Mouse (Mus musculus) liver, embryonic 14.5 days (tissue): ENCODE results near the gene Dcun1d4. TPM values are rescaled to one million over a fixed set of nuclear protein-coding genes. Genes with fewer than 3 reads are reported as not detected.
"Not testable (repeated sequence)": the region's sequence is repeated elsewhere in the genome, so short reads cannot be mapped to it uniquely, and the experiment has no call there.

Experiments
- ATAC-seq: fragments of 200-750 bp; cut with Nextera tagmentation; 2 replicates; pipeline ENCODE4 v1.8.0; 2017; ENCODE audit warnings: moderate number of reproducible peaks, mild to moderate bottlenecking, moderate library complexity; ENCODE audit not compliant: insufficient read depth
- DNase-seq, 3 experiments: peaks; one replicate each; pipeline ENCODE4 v3.0.0-alpha.2; 2012 to 2013; ENCODE audit warnings: low read depth in 3 of 3, low spot score in 3 of 3
- H3K27ac ChIP-seq: fragments of 300-500 bp; sonication (generic); 2 replicates; pipeline ENCODE4 v1.5.1; 2014; ENCODE audit warnings: moderate library complexity, mild to moderate bottlenecking, control low read depth, inconsistent platforms
- H3K27me3 ChIP-seq: fragments of 300-500 bp; sonication (generic); 2 replicates; pipeline ENCODE4 v1.6.1; 2014; ENCODE audit warnings: mild to moderate bottlenecking, low read length, moderate library complexity; ENCODE audit not compliant: control insufficient read depth, insufficient read depth
- H3K36me3 ChIP-seq: fragments of 300-500 bp; sonication (generic); replicated peaks from 2 replicates; pipeline ENCODE4 v1.6.1; 2014; ENCODE audit warnings: low read depth; ENCODE audit not compliant: control insufficient read depth, insufficient read depth
- H3K4me1 ChIP-seq, 2 experiments: fragments of 200-500 bp in 1 of 2; fragments of 300-500 bp in 1 of 2; sonication (generic) in 1 of 2; replicated peaks; 2 replicates each; pipeline ENCODE4 v1.6.1; 2012 to 2014; ENCODE audit warnings: antibody characterized with exemption in 1 of 2, inconsistent platforms in 1 of 2, low read length in 1 of 2; ENCODE audit not compliant: control insufficient read depth in 2 of 2, insufficient read depth in 2 of 2
- H3K4me2 ChIP-seq: fragments of 300-500 bp; sonication (generic); 2 replicates; pipeline ENCODE4 v1.6.1; 2014; ENCODE audit warnings: low read depth, mild to moderate bottlenecking, control low read depth, moderate library complexity
- H3K4me3 ChIP-seq, 2 experiments: fragments of 200-500 bp in 1 of 2; fragments of 300-500 bp in 1 of 2; sonication (generic) in 1 of 2; 2 replicates each; pipeline ENCODE4 v1.5.1; 2012 to 2014; ENCODE audit warnings: low read depth in 2 of 2, low read length in 2 of 2, mild to moderate bottlenecking in 2 of 2, control low read depth in 1 of 2, inconsistent platforms in 1 of 2, moderate library complexity in 1 of 2; ENCODE audit not compliant: insufficient read depth in 1 of 2
- H3K9ac ChIP-seq: fragments of 300-500 bp; sonication (generic); replicated peaks from 2 replicates; pipeline ENCODE4 v1.6.1; 2014; ENCODE audit warnings: mild to moderate bottlenecking, control low read depth, moderate library complexity
- H3K9me3 ChIP-seq: fragments of 300-500 bp; sonication (generic); 2 replicates; pipeline ENCODE4 v1.6.1; 2016; ENCODE audit warnings: low read length, mixed read lengths; ENCODE audit not compliant: control insufficient read depth
- CTCF ChIP-seq: IDR thresholded peaks from 2 replicates; pipeline ENCODE4 v1.5.1; 2016; ENCODE audit warnings: antibody characterized with exemption, low read depth, control low read depth
- EP300 ChIP-seq: IDR thresholded peaks from 2 replicates; pipeline ENCODE4 v1.6.1; 2016; ENCODE audit warnings: antibody characterized with exemption, low read depth
- WGBS: fragments of 180-500 bp; shearing (Covaris S2); extraction: QIAGEN DNeasy Blood & Tissue Kit; methylation state at CpG from one replicate; pipeline ENCODE4 v1.1.7; 2014; ENCODE audit not compliant: insufficient replicate concordance; 5-methylcytosine and 5-hydroxymethylcytosine counted together
- polyA plus RNA-seq, 2 experiments: library from polyadenylated mRNA; depleted of rRNA in 1 of 2; stranded (reverse) in 1 of 2; unstranded in 1 of 2; fragments of >200 nt; fragmentation: Nextera tagmentation in 1 of 2; extraction: Ambion mirVana in 1 of 2; gene quantifications; 2 replicates each; pipeline versions ENCODE4 v1.2.1 to v1.2.3; 2012 to 2014

Gene Dcun1d4
- polyA plus RNA-seq, 2 experiments = 1.5 to 2.9 TPM

DNA sequence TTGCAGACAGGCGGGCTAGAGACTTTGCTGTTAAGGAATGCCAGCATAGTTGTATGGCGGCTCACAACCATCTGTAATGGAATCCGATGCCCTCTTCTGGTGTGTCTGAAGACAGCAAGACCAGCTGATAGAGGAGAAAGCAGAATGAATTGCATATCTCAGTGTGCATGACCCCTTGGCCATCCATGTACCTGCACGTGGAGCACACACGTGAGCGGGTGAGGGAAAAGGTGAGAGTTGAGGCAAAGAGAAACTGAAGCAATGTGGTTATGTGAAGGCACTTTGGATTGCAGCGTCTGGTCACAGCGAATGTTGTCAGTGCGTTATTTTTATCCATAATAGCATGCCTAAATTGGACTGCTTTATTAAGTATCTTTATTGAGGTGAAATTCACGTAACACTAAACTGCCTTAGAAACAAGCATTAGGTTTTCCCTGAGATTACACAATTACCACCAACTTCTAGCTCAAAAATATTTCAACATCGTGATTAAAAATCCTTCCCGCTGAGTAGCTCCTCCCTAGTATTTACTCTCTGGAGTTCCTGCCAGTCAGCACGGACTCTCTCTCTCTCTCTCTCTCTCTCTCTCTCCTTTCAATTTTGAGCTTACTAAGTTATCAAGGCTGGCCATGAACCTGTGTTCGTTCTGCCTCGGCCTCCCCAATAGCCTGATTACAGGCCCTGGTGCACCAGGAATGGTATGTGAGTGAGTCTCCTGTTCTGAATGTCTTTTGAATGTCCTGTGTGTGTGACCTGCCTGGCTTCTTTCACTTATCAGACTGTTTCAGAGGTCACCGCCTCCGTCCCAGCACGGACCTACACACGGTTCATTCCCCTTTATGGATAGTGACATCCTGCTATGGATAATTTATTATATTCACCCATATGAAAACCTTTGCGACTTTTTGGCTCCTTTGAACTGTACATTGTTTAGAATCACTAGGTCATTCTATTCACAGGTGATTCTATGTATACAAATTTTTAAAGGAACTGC, 6.1 kb upstream of the Dcun1d4 start:
- H3K4me3 ChIP-seq = no peak overlapping the region
- H3K27ac ChIP-seq = no peak overlapping the region
- H3K4me2 ChIP-seq = no peak overlapping the region
- H3K9me3 ChIP-seq = no peaks in the 10 kb centered on the region
- TF ChIP-seq EP300 = no peak
- TF ChIP-seq CTCF = no peak
- DNase-seq (no peak), ATAC-seq (no peak)
- H3K9ac ChIP-seq = no peak overlapping the region
- H3K36me3 ChIP-seq = no peaks in the 10 kb centered on the region
- no peaks in the 10 kb centered on the region for H3K27me3 ChIP-seq
- WGBS = 72% methylated on average over 20 of the region's 20 CpGs
- no peaks in the 10 kb centered on the region for H3K4me1 ChIP-seq

DNA sequence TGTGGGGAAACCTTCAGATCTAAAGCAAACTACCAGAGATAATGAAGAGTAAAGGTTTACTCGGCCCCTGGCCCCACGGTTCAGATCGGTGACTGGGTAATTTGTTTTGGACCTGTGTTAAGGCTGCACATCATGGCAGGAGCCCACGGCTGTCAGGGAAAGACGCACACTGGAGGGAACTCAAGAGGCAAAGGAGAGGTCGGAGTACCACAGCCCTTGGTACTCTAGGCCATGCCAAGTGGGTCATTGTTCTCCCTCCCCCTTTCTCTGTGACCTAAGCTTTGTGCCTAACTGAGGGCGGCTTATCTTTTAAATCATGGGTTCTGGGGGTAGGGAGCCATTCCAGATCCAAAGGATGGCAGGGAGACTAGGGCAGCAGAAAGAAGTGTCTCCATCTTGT, 601 bp downstream of the Dcun1d4 start:
- H3K9me3 ChIP-seq = no peaks in the 10 kb centered on the region
- H3K4me1 ChIP-seq = no peaks in the 10 kb centered on the region
- DNase-seq (no peak), ATAC-seq (no peak)
- H3K27ac ChIP-seq = no peak overlapping the region
- no peaks in the 10 kb centered on the region for H3K27me3 ChIP-seq
- H3K4me3 ChIP-seq = no peak overlapping the region
- WGBS = 72% methylated on average over 7 of the region's 7 CpGs
- no peak overlapping the region for H3K9ac ChIP-seq
- no peaks in the 10 kb centered on the region for H3K36me3 ChIP-seq
- H3K4me2 ChIP-seq = no peak overlapping the region
- TF ChIP-seq CTCF = no peak
- no peak for TF ChIP-seq EP300

DNA sequence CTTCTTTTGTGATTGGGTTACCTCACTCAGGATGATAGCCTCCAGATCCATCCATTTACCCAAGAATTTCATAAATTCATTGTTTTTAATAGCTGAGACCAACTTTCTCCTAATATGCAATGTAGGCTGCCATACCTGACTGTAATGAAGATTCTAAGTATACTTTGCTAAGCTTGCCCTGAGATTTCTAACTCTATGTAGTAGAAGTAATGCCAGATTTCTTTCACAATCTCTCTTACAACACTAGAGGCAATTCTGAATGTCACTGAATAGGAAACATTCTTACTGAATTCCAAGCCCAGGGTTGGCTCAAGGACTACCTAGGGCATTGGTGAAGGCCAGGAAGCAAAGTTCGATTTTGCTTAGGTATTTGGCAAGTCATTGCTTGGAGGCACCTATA, 1.6 kb downstream of the Dcun1d4 start:
- not testable (repeated sequence) for H3K27me3 ChIP-seq, H3K4me3 ChIP-seq, H3K9ac ChIP-seq, H3K36me3 ChIP-seq, H3K27ac ChIP-seq, ATAC-seq, H3K4me1 ChIP-seq, DNase-seq, H3K9me3 ChIP-seq, H3K4me2 ChIP-seq
- 33% methylated on average over 1 of the region's 1 CpGs for WGBS

DNA sequence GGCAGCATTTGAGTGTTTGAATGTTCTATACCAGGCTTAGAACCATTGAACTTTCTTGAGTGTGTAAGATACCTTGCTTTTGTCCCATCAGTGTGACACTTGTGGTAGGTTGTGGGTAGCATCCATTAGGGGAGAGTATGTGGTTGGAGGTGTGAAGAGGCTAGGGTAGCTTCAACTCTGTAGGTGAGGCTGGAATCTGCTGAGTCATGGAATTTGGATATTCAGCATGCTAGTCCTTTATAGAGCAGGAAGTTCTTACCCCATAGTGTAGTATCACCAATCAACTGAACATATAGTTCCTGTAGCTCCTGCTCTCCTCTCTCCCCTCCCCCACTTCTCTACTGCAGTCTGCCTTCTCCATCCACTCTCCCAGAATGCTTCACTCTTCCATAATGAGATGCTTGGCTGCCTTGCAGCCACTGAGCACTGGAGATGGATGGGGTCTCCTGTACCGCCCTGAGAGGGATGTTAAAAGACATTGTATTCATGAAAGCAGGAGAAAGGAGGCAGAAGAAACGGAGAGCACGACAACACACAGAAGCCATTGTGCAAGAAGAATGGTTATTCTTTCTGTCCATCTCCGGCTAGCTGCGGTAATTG, 3.3 kb downstream of the Dcun1d4 start:
- Histone ChIP-seq H3K4me1 (no peaks in the 10 kb centered on the region), H3K27ac (no peak overlapping the region), H3K9me3 (no peaks in the 10 kb centered on the region), H3K4me2 (no peak overlapping the region), H3K27me3 (no peaks in the 10 kb centered on the region), H3K36me3 (no peaks in the 10 kb centered on the region), H3K4me3 (no peak overlapping the region), H3K9ac (no peak overlapping the region)
- TF ChIP-seq EP300 (no peak), CTCF (no peak)
- DNase-seq = no peak
- 60% methylated on average over 5 of the region's 5 CpGs for WGBS
- ATAC-seq = no peak

DNA sequence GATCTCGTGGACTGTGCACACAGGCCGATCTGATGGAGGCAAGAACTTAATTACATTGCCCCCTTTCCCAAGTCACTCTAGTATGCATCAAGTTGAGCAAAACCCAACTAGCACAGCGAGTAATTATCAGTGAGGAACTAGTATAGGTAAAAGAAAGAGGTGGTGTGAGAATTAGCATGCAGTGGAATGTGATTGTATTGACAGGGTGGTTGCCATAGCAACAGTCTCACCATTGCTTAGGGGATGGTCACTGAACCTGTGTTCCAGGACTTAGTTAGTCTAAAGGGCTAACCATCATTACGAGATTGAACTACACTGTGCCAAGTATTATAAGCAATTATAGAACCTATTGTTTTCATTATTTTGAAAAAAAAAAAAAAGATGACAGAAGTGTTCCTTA, 5.7 kb downstream of the Dcun1d4 start:
- DNase-seq (no peak), ATAC-seq (no peak)
- WGBS = 43% methylated on average over 4 of the region's 4 CpGs
- Histone ChIP-seq H3K4me1 (peaks cover 5 to 7% of the 10 kb centered on the region in 2 experiments; a peak in 3 of 4 replicates), H3K27me3 (no peaks in the 10 kb centered on the region), H3K4me2 (no peak overlapping the region), H3K9ac (no peak overlapping the region), H3K27ac (no peak overlapping the region), H3K36me3 (no peaks in the 10 kb centered on the region), H3K4me3 (no peak overlapping the region), H3K9me3 (no peaks in the 10 kb centered on the region)
- TF ChIP-seq CTCF (no peak), EP300 (no peak)
